Mouse (Mus musculus) kidney, adult 9 months (tissue): ENCODE results near the gene Ficd.

ENCODE experiments used
- DNase-seq: peaks from one replicate; pipeline ENCODE4 v3.0.0; 2022

The Ficd gene

DNA sequence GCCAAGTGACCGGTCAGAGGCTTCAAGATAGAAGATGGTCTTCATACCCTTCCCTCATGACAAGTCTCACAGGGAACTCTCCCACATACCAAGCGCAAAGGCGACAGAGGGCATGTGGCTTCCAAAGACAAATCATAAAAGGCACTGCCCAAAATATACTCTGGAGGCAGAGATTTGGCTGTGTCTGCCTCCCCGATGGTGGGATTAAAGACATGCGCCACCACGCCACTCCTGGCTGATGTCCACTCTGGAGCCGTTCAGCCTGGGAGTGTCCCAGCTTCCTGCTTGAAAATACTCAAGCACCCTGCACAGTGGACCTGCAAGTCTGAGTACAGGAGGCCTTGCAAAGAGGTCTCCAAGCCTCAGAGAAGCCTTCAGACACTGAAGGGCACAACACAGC lies 4.4 kb upstream of the Ficd start:
- DNase-seq = no peak

DNA sequence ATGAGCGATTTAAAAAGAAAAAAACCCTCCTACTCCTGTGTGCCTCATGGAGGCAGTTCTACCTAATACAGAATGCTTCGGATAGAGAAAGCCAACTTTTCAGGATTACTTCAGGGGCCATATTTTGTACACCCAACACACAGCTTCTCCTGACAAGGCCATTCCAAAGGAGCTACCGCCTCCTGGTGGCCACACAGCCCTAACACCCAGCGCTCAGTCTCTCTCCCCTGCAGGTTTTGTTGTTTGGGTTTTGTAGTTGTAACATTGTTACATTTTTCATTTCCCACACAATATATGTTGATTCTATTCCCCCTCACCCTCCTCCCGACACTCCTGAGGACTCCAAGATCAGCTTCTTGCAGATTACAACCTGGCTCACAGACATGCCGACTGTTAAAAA lies 3.4 kb upstream of the Ficd start:
- peak; percentile 28 for DNase-seq

DNA sequence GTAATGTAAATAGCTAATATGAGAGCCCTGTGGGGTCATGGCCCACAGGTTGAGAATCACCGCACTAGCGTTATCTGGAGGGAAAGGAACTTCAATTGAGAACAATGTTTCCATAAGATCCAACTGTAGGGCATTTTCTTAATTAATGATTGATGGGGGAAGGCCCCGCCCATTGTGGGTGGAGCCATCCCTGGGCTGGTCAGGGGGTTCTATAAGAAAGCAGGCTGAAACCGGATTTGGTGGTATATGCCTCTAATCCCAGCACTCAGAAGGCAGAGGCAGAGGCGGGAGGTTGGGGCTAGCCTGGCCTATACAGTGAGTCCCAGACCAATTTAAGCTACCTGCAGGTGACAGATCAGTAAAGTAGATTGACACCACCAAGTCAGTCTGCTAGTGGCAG lies 1.2 kb upstream of the Ficd start:
- peak; percentile 17 for DNase-seq

DNA sequence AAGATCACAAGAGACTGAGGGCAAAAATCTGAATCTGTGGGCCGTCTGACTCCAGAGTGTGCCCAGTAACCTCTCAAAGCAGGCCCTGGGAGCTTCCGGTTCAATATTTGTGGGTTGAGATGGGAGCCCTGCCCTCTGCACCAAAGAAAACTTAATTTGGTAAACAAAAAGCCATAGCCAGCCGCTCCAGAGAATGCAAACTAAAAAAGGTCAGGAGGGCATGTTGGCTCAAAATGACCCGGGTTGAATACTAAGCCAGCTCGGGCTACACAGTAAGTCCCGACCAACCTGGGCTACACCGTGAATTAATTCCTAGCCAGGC lies 619 bp upstream of the Ficd start:
- no peak for DNase-seq

DNA sequence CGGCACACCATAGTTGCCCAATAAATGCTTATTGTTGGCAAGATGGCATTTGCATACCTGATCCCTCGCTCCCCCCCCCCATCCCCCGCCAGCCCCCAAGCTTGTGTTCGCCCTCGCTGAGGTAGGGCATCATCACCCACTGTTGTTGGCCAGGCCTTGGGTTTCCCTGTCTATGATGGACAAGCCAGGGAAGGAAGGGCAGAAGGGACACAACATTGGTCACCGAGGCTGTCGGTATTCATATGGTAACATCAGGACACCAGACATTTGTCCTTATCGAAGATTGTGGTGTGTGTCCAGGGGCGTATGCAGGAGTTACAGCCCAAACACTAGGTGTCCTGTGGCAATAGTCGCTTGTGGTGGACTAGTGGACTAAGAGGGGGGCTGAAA lies 505 bp downstream of the Ficd start:
- no peak for DNase-seq

DNA sequence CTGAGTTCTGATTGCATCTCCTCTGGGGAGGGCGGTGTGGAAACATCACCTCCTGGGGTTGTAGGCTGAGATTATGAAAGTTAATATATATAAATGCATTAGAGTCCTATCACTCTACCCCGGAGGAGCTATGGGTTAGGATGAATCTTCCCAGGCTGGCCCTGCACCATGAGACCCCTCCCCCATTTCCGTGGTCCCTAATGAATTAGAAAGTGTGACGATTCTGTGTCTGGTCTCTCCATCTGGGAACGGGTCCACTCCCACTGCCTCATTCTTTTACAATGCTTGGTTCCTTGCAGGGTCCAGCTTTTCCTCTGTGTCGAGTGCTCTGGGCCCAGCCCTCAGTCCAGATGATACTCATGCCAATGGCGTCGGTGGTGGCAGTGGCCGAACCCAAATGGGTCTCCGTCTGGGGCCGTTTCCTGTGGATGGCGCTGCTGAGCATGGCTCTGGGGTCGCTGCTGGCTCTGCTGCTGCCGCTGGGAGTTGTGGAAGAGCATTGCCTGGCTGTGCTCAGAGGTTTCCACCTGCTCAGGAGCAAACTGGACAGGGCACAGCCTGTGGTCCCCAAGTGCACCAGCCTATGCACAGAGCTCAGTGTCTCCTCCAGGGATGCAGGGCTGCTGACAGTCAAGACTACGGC lies 1.0 kb downstream of the Ficd start:
- peak; percentile 21 for DNase-seq

DNA sequence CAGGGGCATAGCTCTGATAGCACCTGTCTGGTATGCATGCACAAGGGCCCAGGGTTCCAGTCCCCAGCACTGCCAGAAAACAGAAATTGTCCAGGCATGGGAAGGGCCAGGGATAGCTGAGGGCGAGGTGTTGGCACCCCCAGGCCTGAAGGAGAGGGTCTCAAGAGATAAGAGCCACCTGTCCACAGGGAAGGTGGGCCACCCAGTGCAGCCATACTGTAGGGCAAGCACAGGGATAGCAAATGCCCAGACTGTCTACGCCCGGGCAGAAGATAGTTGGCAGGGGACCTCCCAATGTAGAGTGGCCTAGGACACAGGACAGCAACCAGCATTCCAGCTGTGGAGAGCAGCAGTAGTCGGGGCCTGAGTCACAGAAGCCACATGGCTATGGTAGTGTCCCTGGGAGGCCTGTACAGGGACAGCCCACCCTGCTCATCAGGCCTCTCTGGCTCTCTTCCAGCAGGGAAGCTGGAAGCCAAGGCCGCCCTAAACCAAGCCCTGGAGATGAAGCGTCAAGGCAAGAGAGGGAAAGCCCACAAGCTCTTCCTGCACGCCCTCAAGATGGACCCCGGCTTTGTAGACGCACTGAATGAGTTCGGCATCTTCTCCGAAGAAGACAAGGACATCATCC lies 2.1 kb downstream of the Ficd start:
- DNase-seq = no peak

DNA sequence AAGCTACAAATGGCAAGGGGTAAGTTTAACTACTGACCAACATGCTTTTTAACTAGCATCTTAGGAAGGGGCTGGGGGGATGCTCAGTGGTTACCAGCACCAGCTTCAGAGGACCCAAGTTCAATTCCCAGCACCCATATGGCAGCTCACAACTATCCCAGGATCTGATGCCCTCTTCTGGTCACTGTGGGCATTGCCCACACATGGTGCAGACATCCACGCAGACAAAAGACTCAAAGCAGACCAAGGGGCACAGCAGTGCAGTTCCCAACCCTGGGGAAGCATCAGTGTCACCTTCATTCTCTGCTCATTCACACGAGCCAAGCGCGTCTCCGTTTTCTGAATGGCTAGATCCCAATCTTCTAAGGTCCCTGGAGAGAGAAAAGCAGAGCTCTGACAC lies 12.0 kb downstream of the Ficd start:
- no peak for DNase-seq

DNA sequence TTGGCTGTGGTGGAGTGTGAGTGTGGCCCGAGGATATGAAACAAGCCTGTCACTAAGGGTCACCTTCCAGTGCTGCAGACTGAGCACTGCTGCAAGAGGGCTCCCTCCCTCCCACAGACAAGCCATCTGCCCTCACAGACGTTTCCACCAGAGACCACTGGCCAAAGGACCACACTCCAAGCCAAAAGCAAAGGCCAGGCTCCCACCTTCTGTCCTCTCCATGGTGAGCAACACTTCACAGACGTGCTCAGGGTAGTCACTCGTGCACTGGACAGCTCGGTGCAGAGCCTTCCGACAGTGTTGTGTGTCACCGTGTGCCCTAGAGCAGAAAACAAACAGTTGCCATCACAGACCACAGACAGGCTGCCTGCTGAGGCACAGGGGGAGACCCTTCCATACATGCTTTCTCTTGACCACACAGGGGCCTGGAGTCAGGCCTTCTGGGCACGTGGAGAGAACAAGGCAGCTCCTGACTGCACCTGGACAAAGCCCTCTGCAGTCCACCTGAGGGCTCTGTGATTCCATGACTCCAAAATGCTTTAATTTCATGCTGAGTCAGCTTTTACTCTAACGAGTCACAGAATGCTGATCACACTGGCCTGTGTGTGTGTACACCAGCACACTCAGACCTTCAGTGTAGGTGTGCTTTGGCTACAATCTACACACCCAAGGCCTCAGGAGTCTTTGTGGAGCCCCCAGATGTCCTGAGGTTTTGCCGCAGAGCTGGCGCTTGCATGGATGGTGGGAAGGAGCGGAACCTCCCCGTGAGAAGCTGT lies 13.1 kb downstream of the Ficd start:
- no peak for DNase-seq

DNA sequence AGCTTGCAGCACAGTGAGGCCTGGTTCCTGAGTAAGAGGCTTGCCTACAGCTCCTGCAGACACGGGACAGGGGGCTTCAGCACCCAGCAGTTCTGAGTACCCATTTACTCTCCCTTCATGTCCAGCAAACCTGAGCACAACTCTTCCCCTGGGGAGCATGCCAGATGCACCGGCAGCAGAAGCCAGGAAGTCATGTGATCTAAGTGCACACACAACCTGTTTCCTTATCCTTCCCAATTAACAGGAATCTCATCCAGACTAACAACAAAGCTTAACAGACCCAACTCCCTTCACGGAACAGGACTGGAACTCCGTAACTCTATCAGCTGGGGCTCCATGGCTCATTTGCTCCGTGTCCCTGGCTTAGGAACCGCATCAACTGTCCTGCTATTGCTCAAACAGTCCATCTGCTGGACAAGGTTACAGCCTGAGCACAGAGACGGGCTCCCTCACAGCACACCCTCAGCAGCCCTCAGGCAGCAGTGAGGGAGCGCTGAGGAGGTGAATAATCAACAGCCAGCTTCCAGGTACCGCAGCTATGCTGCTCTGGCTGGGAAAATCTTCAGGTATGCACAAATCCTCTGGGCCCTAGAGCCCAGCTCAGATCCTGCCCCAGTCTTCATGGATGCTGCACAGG lies 16.0 kb downstream of the Ficd start:
- DNase-seq = no peak

DNA sequence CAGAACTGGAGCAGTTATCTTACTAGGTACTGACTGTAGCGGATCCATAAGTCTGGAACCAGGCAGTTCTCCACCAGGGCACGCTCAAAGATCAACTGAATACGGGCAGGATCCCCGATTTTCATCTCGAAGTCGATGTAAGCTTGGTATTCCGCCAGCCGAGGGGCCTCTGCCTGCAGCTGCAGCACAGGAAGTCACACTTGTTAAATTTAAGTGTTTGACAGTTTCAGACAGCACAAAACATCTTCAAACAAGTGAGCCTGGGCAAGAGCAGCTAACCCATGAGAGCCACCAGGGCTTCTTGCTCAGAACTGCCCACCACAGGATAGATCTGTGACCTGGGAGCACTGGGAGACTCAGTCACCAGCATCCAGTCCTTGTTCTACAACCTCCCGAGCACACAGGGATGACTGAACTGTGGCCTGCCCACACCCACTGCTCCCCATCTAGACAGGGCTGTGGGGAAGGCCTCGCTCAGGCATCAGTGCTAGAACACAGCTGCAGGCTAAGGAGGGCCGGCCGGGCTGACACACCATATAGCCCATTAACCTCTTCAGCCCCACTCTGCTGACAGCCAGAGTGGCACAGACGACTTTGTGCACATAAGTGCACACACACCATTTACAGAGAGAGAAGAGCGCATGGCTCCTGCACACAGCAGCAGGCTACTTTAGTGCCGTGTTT lies 19.9 kb downstream of the Ficd start:
- DNase-seq = no peak

DNA sequence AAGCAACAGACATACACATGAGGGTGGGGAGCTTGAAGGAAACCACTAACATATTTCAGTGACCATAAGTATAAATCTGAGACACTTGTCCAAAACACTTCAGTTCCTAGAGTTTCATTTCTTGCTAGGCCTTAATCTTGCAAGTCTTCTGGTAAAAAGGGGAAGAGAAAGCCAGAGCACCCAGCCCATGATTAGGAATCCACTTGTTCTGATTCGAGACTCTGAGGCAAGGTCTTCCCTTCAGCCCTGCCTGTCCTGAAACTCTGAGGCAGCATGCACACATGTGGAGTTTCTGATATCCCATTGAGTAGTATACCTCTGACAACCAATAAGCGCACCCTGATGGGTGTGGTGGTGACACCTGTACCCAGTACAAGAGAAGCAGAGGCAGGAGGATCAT lies 26.0 kb downstream of the Ficd start:
- DNase-seq = no peak

DNA sequence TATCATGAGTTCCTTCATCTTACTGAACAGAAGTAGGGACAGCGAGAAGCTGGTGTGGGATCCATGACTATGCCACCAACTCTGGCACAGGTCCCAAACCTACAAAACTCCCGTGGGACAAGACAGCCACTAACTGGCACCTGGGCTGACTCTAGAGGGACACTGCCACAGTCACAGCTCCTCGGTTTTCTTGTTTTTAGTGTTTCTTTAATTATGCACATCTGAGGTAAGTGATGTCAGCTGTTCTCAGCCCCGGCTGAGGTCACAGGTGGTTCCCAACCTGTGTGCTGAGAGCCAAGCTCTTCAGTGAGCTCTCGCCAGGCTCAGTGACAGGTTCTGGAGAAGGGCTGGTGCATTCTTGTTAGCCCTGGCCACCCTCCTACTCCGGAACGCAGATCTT lies 28.8 kb downstream of the Ficd start:
- no peak for DNase-seq

DNA sequence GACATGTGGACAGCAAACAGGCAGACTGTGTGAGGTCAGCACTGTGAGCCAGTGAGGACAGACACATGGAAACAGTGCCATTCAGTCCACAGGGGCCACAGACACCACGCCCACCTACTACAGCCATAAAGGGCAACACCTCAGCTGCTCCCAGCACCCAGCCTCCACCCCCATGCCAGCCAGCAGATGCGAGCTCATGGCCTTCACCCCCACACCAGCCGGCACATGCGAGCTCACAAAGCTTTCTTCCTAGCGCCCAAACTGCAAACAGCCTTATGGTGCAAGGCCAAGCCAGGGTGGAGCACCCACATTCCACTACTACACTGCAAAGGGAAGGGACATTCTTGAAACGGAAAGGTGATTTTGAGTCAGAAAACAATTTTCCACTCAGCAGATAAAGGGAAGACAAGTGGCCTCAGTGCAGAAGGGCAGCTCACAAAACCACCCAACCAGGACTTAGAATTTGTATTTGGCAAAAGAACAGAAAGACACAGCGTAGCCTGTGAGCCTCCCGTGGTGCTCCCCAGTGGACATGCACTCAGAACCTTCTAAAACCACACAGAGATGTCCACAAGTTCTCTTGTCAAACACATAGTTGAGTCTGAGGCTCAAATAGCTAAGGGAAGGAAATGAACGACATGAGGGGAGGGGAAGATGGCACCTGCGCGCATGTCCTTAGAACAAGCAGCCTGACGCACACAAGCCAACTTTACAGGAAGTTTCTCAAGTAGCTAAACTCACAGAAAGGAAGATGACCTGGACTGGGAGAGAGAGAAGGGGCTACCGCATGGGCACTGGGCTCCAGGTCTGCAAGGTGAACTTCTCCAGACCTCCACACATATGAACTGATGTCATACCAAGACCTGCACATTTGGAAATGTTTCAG lies 30.3 kb downstream of the Ficd start:
- no peak for DNase-seq

DNA sequence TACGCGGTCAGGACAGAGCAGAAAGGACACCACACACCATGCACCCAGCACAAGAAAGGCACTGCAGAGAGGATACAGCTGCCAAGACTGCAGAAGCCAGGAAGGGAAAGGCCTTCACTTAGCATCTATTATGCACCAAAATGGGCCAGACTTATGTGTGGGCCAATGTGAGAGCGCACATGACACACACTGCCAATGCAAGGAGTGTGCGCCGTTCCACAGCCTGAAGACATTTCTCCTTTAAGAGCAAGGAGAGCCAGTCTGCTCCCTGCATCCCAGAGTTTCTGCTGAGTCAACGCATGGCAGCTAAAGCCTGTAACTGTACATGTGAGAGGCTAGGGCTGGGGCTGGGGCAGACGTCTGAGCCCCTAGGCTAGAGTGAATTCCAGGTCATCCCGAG lies 33.2 kb downstream of the Ficd start:
- DNase-seq = no peak

DNA sequence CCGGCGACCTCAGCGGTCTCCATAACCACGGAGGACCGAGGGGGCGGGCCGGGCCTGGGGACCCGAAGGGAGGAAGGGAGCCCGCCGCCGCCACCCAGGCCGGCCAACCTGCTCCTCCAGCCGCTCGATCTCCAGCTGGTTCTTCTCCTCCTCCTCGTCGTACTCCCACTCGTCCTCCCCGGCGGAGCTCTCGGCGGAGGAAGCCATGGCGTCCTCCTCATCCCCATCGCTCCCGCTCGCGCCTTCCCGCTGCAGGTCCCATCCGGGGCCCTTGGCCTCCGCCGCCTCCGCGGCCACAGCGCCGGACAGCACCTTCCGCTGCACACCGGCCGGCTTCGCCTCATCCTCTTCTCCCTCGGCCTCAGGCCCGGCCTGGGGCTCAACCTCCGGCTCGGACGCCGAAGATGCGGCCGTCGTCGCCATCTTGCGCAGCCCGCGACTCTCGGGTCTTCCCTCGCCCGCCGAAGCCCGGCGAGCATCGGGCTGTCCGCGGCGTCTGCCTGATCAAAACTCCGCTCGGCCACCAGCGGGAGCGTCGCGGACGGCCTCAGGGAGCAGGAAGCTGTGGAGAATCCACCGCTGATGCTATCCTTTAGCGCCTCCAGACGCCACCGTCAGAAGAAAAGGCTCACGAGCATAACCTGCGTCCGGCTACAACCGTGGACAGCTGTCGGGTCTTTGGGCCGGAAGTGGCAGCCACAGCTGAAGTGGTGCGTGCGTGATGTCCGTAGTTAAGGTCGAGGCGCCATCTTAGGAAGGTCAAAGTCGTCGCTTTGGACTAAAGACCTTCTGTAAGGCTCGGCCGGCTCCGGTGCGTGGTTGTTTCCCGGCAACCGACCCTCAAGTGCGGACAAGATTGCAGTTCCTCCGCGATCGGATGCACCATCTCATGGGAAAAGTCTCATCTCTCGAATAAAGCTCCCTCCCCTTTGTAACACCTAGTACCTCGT lies 35.9 kb downstream of the Ficd start:
- peak; percentile 92 for DNase-seq

DNA sequence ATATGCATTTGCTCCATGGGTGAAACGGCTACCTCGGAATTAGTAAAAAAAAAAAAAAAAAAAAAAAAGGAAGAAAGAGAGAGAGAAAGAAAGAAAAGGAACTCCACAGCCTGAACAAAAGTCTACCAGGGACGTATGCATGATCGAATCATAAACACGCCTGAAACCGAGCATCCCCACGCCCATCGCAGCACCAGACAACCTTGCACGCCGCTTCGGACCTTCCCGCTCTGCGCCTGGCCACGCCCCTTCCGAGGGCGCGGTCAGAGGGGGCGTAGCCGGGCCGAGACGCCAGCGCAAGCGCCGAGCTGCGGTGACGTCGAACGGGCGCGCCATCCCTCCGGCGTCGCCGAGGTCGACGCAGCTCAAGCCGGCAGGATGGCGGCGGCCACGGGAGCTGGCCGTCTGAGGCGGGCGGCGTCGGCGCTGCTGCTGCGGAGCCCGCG lies 36.9 kb downstream of the Ficd start, which contains the start of the genes Sart3 and Iscu:
TSS of gene Sart3 (minus strand) at position 61 of the 446 bp plus-strand sequence.
TSS of gene Iscu (plus strand) at position 299 of the 446 bp plus-strand sequence.
- DNase-seq = peak; percentile 93

DNA sequence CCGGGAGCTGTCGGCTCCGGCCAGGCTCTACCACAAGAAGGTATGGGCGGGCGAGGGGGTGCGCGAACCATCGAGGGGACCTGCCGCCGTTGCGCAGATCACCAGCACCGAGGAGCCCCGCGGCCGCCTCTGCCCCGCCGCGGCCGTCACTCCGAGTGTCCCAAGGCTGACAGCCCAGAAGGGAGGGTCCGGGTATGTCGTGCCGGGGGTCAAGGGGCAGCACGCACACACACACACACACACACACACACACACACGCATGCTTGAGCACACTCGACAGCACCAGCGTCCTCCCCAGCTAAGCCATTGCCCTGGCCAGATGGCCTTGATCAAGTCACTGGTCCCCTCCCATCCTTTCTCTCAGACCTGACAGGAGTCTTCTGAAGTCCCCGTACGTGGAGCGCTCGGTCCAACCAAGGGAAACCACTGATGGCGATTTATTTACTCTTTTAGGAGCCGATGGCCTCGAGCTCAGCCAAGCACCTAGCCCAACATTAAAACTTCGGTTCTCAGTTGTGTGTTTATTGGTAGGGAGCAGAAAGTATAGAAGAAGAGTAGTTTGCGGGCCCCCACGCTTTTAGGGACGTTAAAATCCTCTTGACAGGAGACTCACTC lies 37.4 kb downstream of the Ficd start:
- no peak for DNase-seq

DNA sequence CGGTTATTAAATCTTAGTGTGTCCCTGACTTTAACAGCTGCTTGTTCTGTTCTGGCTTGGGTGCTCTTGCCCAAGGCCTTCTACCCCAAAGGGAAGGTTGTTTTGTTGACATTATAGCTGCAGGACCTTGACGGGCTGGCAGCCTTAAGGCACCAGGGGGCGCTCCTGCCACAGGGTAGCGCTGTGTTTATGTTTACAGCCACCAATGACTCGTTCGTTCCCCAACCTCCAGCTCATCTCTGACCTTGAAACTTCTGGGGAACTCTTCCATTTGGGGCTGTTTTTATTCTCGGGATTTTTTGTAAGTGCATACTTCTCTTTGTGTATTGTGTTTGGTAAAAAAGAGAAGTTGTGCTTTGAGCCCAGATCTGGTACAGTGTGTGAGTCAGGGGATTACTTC lies 38.1 kb downstream of the Ficd start:
- DNase-seq = peak; percentile 94

DNA sequence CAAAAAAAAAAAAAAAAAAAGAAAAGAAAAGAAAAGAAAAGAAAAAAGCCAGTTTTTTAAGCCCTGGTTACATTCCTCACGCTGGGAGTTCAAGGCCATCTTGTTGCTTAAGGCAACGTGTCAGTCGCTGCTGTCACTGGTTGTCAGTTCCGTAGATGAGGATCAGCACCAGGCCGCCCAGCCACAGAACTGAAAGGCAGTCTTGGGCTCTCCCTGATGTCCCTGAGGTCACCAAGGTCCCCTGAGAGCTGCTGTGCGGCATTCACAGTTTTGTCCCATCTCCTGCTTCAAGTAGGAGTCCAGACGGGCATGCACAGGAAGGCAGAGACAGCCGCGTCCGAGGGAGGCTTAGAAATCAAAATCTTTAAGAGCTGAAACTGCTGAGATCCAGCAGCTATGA lies 40.0 kb downstream of the Ficd start:
- no peak for DNase-seq
